Mouse (Mus musculus) cerebellum, postnatal 36 days (tissue): ENCODE data around the gene Gm20825.
"Not testable (repeated sequence)": the region's sequence is repeated elsewhere in the genome, so short reads cannot be mapped to it uniquely, and the experiment has no call there.

Experiments
- DNase-seq, 2 experiments: peaks; one replicate each; pipeline ENCODE4 v3.0.0; 2021 to 2022; ENCODE audit warnings: mixed read lengths in 2 of 2

Gm20825 gene

GRCm38 (mm10) chrY:8071407-8071806 lies at the start of gene Gm20825:
Gene Gm20825 (minus strand): TSS chrY:8071507.
- not testable (repeated sequence) for DNase-seq
